Mouse (Mus musculus) ovary, postnatal 10 days (tissue): ENCODE data around the gene Olfr982.

Experiments used
- DNase-seq: peaks from one replicate; pipeline ENCODE4 v3.0.0; 2022; ENCODE audit warnings: low spot score

Olfr982 gene

GRCm38 (mm10) chr9:40073529-40073928 is at the start of gene Olfr982:
TSS of gene Olfr982 (plus strand) at chr9:40073829.
- no peak for DNase-seq

GRCm38 (mm10) chr9:40050138-40050537 is 23.5 kb upstream of the Olfr982 start:
- no peak for DNase-seq

DNA sequence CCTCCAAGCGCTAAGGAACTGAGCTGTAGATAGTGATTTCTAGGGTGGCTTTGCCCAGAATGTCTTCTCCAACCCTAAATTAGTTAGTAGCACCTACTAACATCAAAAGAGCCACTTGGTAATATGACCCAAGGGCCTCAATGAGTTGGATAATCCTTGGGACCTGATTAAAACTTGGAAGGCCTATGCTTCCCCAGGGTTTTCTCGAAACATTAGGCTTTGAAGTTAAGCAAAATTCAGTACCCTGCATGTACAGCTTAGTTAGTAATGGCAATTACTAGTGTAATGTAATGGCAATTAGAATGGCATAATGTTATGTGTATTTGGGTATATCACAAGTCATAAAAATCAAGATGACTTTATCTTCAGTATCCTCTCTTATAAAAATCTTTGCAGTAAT is 19.9 kb downstream of the Olfr982 start, which contains the start of gene Olfr983:
Gene Olfr983 (minus strand): TSS at position 101 of the 400 bp plus-strand sequence.
- no peak for DNase-seq

- DNase-seq, result no peak
These were observed 21.1 kb downstream of the Olfr982 start for GRCm38 (mm10) chr9:40094769-40095168.

DNA sequence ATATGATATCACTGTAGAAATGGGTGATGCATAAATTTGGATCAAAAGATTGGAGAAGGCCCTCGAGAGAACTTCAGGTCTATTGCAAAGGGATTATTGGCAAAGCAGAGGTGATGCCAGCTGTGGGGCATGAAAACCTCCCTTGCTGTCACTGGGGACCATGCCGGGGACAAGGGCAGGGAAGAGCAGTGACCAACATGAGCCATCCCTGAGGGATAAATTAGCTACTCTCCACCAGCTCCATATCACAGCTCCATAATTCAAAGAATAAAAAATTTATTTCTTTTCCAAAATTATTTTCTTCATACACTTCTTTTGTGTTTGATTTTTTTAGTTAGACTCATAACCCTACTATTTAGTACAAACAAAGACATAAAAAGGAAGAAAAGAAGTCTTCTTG is 40.5 kb downstream of the Olfr982 start, which contains the start of gene Olfr984:
Gene Olfr984 (minus strand): TSS at position 101 of the 400 bp plus-strand sequence.
- no peak for DNase-seq

DNA sequence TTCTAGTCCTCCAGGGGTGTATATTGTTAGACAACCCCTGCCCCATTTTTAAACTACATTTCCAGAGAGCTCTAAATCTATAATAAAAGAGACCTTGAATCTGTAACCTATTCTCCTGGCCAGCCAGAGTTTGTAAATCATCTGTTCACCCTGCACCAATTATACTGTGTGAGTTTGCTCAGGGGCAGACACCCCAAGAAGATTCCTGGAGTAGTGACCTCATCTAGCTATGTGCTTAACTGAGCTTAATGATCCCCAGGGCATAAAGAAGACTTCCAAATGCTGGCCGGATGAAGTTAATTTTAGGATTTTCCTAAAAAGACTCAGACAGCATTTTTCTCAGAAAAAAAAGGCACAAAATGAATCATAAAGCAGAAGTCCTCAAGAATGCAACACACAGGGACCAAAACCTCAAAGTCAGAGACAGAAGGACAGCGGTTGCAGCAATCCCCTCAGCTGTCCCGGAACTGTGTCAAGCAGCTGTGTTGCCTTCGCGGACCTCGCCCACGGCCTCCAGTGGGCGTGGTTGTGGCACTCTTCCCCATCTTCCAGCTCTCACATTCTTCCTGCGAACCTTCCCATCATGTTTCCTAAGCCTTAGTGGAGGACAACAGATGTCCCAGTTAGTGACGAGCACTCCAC is 43.1 kb downstream of the Olfr982 start:
- DNase-seq, result no peak

GRCm38 (mm10) chr9:40117287-40117659 is 43.6 kb downstream of the Olfr982 start:
- DNase-seq, result no peak
